In the genomic region with DNA sequence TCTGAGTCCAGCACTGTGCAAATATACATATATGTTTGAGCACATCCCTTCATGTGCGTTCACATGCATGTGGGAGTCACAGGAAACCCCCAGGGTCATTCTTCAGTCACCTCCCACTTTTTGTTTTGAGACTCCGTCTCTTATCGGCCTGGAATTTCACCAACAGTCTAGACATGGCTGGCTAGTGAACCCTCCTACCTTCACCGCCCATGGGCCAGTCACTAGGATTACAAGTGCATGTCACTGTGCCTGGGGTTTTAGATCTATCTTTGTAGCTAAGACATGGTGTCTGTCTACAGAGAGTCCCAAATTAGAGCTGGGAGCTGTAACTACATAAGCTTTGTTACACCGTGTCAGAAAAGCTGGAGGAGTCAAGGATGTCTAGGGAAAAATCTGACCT, we compare ENCODE assay signal across 23 mouse cellular contexts.
DNase-seq lines count a peak whose midpoint lies in the region; ATAC-seq lines count a peak whose summit lies in the region.
"Had no signal": no experiment of that assay in that cellular context is flagged by ENCODE, and none has a peak within 500 bp of the region (broad histone marks: within the 10 kb centered on the region; RNA-seq: fewer than 3 reads in every experiment).

No protein-coding gene starts in this region.

- no peak overlapping the region for H3K9ac ChIP-seq in hindbrain, embryonic 15.5 days
- H3K9ac ChIP-seq in hindbrain, embryonic 14.5 days: no peak overlapping the region
- H3K9ac ChIP-seq in kidney, embryonic 16.5 days (replicated peaks; ENCODE audit: low read length): no peak overlapping the region
- H3K9ac ChIP-seq: embryonic facial prominence, embryonic 12.5 days; forebrain, embryonic 13.5 days; forebrain, embryonic 15.5 days had no signal

- H3K9me3 ChIP-seq in hindbrain, embryonic 15.5 days: no peaks in the 10 kb centered on the region
- no peaks in the 10 kb centered on the region for H3K9me3 ChIP-seq in hindbrain, embryonic 14.5 days (ENCODE audit: control insufficient read depth, low read length)
- no peaks in the 10 kb centered on the region for H3K9me3 ChIP-seq in kidney, embryonic 16.5 days (ENCODE audit: low read length)
- H3K9me3 ChIP-seq: embryonic facial prominence, embryonic 10.5 days; embryonic facial prominence, embryonic 12.5 days; forebrain, embryonic 13.5 days; forebrain, embryonic 15.5 days had no signal

- 83% methylated on average over 5 of the region's 5 CpGs for WGBS in hindbrain, embryonic 15.5 days
- 88% methylated on average over 5 of the region's 5 CpGs for WGBS in hindbrain, embryonic 14.5 days
- 42% methylated on average over 5 of the region's 5 CpGs for WGBS in kidney, embryonic 16.5 days

- 0 out of 2 replicates have a peak, but pooled peaks cover 3% of the 10 kb centered on the region for H3K4me1 ChIP-seq in hindbrain, embryonic 15.5 days (replicated peaks)
- no peaks in the 10 kb centered on the region for H3K4me1 ChIP-seq in hindbrain, embryonic 14.5 days (replicated peaks; ENCODE audit: control insufficient read depth, insufficient read depth, low read length)
- H3K4me1 ChIP-seq in kidney, embryonic 16.5 days (ENCODE audit: insufficient read depth, low read length): no peaks in the 10 kb centered on the region
- H3K4me1 ChIP-seq: embryonic facial prominence, embryonic 12.5 days; forebrain, embryonic 13.5 days; forebrain, embryonic 15.5 days had no signal

- ATAC-seq in hindbrain, embryonic 15.5 days (ENCODE audit: low FRiP score, low read depth): 0 out of 2 replicates have a peak, but pooled peaks have one; percentile 19
- no peak for ATAC-seq in hindbrain, embryonic 14.5 days (ENCODE audit: low FRiP score)
- ATAC-seq in kidney, embryonic 16.5 days (ENCODE audit: low FRiP score, low TSS enrichment): 0 out of 2 replicates have a peak, but pooled peaks have one; percentile 19
- ATAC-seq: activated CD4-positive, CD25-positive, alpha-beta regulatory T cell, adult 4 months; CD4-positive, CD25-positive, alpha-beta regulatory T cell, adult 4 months; forebrain, embryonic 13.5 days; forebrain, embryonic 15.5 days; Patski had no signal

- no peaks in the 10 kb centered on the region for H3K36me3 ChIP-seq in hindbrain, embryonic 15.5 days
- H3K36me3 ChIP-seq in hindbrain, embryonic 14.5 days (replicated peaks; ENCODE audit: control insufficient read depth, insufficient read depth): peaks cover 9% of the 10 kb centered on the region; the same call in 1 of the 2 replicates
- H3K36me3 ChIP-seq in kidney, embryonic 16.5 days (ENCODE audit: insufficient read depth, low read length): no peaks in the 10 kb centered on the region
- H3K36me3 ChIP-seq: embryonic facial prominence, embryonic 10.5 days; embryonic facial prominence, embryonic 12.5 days; forebrain, embryonic 15.5 days; G1E had no signal

- H3K4me2 ChIP-seq in hindbrain, embryonic 15.5 days: no peak overlapping the region
- no peak overlapping the region for H3K4me2 ChIP-seq in hindbrain, embryonic 14.5 days (replicated peaks)
- H3K4me2 ChIP-seq in kidney, embryonic 16.5 days (replicated peaks; ENCODE audit: low read depth, low read length): no peak overlapping the region
- H3K4me2 ChIP-seq: embryonic facial prominence, embryonic 12.5 days; forebrain, embryonic 13.5 days; forebrain, embryonic 15.5 days had no signal

- no peaks in the 10 kb centered on the region for H3K27me3 ChIP-seq in hindbrain, embryonic 15.5 days
- no peaks in the 10 kb centered on the region for H3K27me3 ChIP-seq in hindbrain, embryonic 14.5 days (ENCODE audit: control insufficient read depth, insufficient read depth, low read length)
- H3K27me3 ChIP-seq in kidney, embryonic 16.5 days (ENCODE audit: insufficient read depth, low read length): no peaks in the 10 kb centered on the region
- H3K27me3 ChIP-seq: embryonic facial prominence, embryonic 12.5 days; forebrain, embryonic 13.5 days; forebrain, embryonic 15.5 days; Patski had no signal

- H3K27ac ChIP-seq in hindbrain, embryonic 15.5 days (replicated peaks): no peak overlapping the region
- H3K27ac ChIP-seq in hindbrain, embryonic 14.5 days: no peak overlapping the region
- H3K27ac ChIP-seq in kidney, embryonic 16.5 days (ENCODE audit: low read length): no peak overlapping the region
- H3K27ac ChIP-seq: embryonic facial prominence, embryonic 10.5 days; embryonic facial prominence, embryonic 12.5 days; forebrain, embryonic 13.5 days; forebrain, embryonic 15.5 days had no signal

- no peak overlapping the region for H3K4me3 ChIP-seq in hindbrain, embryonic 15.5 days
- no peak overlapping the region for H3K4me3 ChIP-seq in hindbrain, embryonic 14.5 days (replicated peaks; ENCODE audit: low read length)
- H3K4me3 ChIP-seq in kidney, embryonic 16.5 days (ENCODE audit: low read length): no peak overlapping the region
- H3K4me3 ChIP-seq: embryonic facial prominence, embryonic 10.5 days; embryonic facial prominence, embryonic 12.5 days; forebrain, embryonic 13.5 days; forebrain, embryonic 15.5 days had no signal

- peak; percentile 51 for DNase-seq in heart, adult 11 months
- no peak for DNase-seq in heart, adult 8-10 months (ENCODE audit: low spot score)
- no peak for DNase-seq in hindbrain, embryonic 14.5 days (ENCODE audit: low spot score)
- DNase-seq in kidney, adult 9 months: no peak
- DNase-seq: adrenal gland, adult 8-10 months; adrenal gland, postnatal 14 days; adrenal gland, postnatal 36 days; B cell, adult 2 months; cerebellum, adult 11-12 months; cerebellum, adult 2 months; cerebellum, adult 9-10 months; cerebellum, postnatal 10 days; cerebellum, postnatal 25 days had no signal
